8 mouse cellular contexts compared by ENCODE assay signal in genomic region chr7:3301628-3302555, GRCm38 (mm10). TPM values are rescaled to one million over a fixed set of nuclear protein-coding genes. Genes with fewer than 3 reads are reported as not detected.
A peak's percentile ranks its signal among the peaks of the same experiment; 100 is the strongest.
DNase-seq lines count a peak whose midpoint lies in the region; ATAC-seq and TF ChIP-seq lines count a peak whose summit lies in the region.

No protein-coding gene starts in this region.

- WGBS in heart, embryonic 12.5 days, result 4% methylated on average over 33 of the region's 33 CpGs
- 6% methylated on average over 33 of the region's 33 CpGs for WGBS in midbrain, embryonic 14.5 days

- H3K4me3 ChIP-seq in cortical plate, adult 2 months (ENCODE audit: insufficient read depth, low read length), result peak overlapping the region; percentile 1
- peak overlapping the region; percentile 40 for H3K4me3 ChIP-seq in heart, embryonic 12.5 days
- H3K4me3 ChIP-seq in midbrain, embryonic 14.5 days (replicated peaks; ENCODE audit: low read depth, low read length), result peak overlapping the region; percentile 40

- ATAC-seq in heart, embryonic 12.5 days (ENCODE audit: insufficient number of reproducible peaks, low FRiP score), result peak; percentile 35; the same call in 1 of the 2 replicates
- ATAC-seq in midbrain, embryonic 14.5 days (ENCODE audit: low FRiP score, low TSS enrichment), result no peak

- no peak for TF ChIP-seq CTCF in cortical plate, adult 2 months (IDR thresholded peaks at IDR 0.05; ENCODE audit: extremely low read depth, insufficient read depth, low read length)

- TF ChIP-seq POLR2A in cortical plate, adult 2 months (IDR thresholded peaks at IDR 0.05; ENCODE audit: extremely low read depth, insufficient read depth, low read length), result 0 out of 2 replicates have a peak, but pooled peaks have one; percentile 11

- H3K4me2 ChIP-seq in heart, embryonic 12.5 days, result peak overlapping the region; percentile 74
- H3K4me2 ChIP-seq in midbrain, embryonic 14.5 days (ENCODE audit: low read length), result peak overlapping the region; percentile 78

- peaks cover 30% of the 10 kb centered on the region for H3K36me3 ChIP-seq in heart, embryonic 12.5 days
- peaks cover 19% of the 10 kb centered on the region for H3K36me3 ChIP-seq in midbrain, embryonic 14.5 days (ENCODE audit: control insufficient read depth, insufficient read depth, low read length)

- DNase-seq in right cerebral cortex, adult 18-20 months, result peak; percentile 65
- DNase-seq in right cerebral cortex, postnatal 36 days (ENCODE audit: low spot score in 2 of 2), result no peak
- peak; percentile 24 to 47 for DNase-seq in kidney, postnatal 25 days
- peak; percentile 57 for DNase-seq in midbrain, embryonic 14.5 days
- DNase-seq in ovary, postnatal 10 days (ENCODE audit: low spot score), result no peak
- DNase-seq in adipocyte (ENCODE audit: low spot score), result no peak

- H3K27me3 ChIP-seq in heart, embryonic 12.5 days (replicated peaks), result peaks cover 27% of the 10 kb centered on the region
- H3K27me3 ChIP-seq in midbrain, embryonic 14.5 days (ENCODE audit: control insufficient read depth, insufficient read depth, low read length), result peaks cover 23% of the 10 kb centered on the region; the same call in 1 of the 2 replicates

- H3K4me1 ChIP-seq in cortical plate, adult 2 months (ENCODE audit: control insufficient read depth, insufficient read depth, low read length), result peaks cover 2% of the 10 kb centered on the region
- H3K4me1 ChIP-seq in heart, embryonic 12.5 days (replicated peaks), result peaks cover 64% of the 10 kb centered on the region
- peaks cover 27% of the 10 kb centered on the region for H3K4me1 ChIP-seq in midbrain, embryonic 14.5 days (ENCODE audit: control insufficient read depth, insufficient read depth, low read length)

- H3K9ac ChIP-seq in heart, embryonic 12.5 days, result peak overlapping the region; percentile 68
- 0 out of 2 replicates have a peak overlapping the region, but pooled peaks have one; percentile 29 for H3K9ac ChIP-seq in midbrain, embryonic 14.5 days (replicated peaks; ENCODE audit: low read length)

- H3K27ac ChIP-seq in cortical plate, adult 2 months (ENCODE audit: insufficient read depth, low read length), result peak overlapping the region; percentile 57; the same call in 1 of the 2 replicates
- H3K27ac ChIP-seq in heart, embryonic 12.5 days (ENCODE audit: poor library complexity, severe bottlenecking), result peak overlapping the region; percentile 34; the same call in 1 of the 2 replicates
- H3K27ac ChIP-seq in midbrain, embryonic 14.5 days (replicated peaks; ENCODE audit: low read depth, low read length), result no peak overlapping the region

- H3K9me3 ChIP-seq in heart, embryonic 12.5 days (replicated peaks), result no peaks in the 10 kb centered on the region
- H3K9me3 ChIP-seq in midbrain, embryonic 14.5 days (ENCODE audit: control insufficient read depth, low read length), result no peaks in the 10 kb centered on the region

RNA-seq across cellular contexts. Expression of gene Prkcg, which starts 12.9 kb away (rescaled TPM):
- polyA plus RNA-seq in cortical plate, adult 2 months (2012; rRNA removed), result 148 and 167 TPM in 2 replicates
- 0.14 and 0.19 TPM in 2 replicates for polyA plus RNA-seq in heart, embryonic 12.5 days (2016; fragmentation: Nextera tagmentation; extraction: Ambion mirVana)
- polyA plus RNA-seq in midbrain, embryonic 14.5 days (2014; fragmentation: Nextera tagmentation; extraction: Ambion mirVana), result 1.3 and 1.6 TPM in 2 replicates

RNA-seq across cellular contexts. Expression of gene Myadm, which starts 13.0 kb away (rescaled TPM):
- polyA plus RNA-seq in cortical plate, adult 2 months (2012; rRNA removed), result 70.8 and 76.1 TPM in 2 replicates
- 186 and 202 TPM in 2 replicates for polyA plus RNA-seq in heart, embryonic 12.5 days (2016; fragmentation: Nextera tagmentation; extraction: Ambion mirVana)
- polyA plus RNA-seq in midbrain, embryonic 14.5 days (2014; fragmentation: Nextera tagmentation; extraction: Ambion mirVana), result 23.0 and 30.1 TPM in 2 replicates

RNA-seq across cellular contexts. Expression of gene Cacng7, which starts 30.9 kb away (rescaled TPM):
- 207 and 214 TPM in 2 replicates for polyA plus RNA-seq in cortical plate, adult 2 months (2012; rRNA removed)
- polyA plus RNA-seq in heart, embryonic 12.5 days (2016; fragmentation: Nextera tagmentation; extraction: Ambion mirVana), result 0.17 and 0.32 TPM in 2 replicates
- 5.0 and 5.9 TPM in 2 replicates for polyA plus RNA-seq in midbrain, embryonic 14.5 days (2014; fragmentation: Nextera tagmentation; extraction: Ambion mirVana)

RNA-seq across cellular contexts. Expression of gene Nlrp12, which starts 52.4 kb away (rescaled TPM):
- 0.04 TPM in 1 of 2 replicates, not detected in the other for polyA plus RNA-seq in cortical plate, adult 2 months (2012; rRNA removed)
- not detected in 2 replicates for polyA plus RNA-seq in heart, embryonic 12.5 days (2016; fragmentation: Nextera tagmentation; extraction: Ambion mirVana)
- not detected in 2 replicates for polyA plus RNA-seq in midbrain, embryonic 14.5 days (2014; fragmentation: Nextera tagmentation; extraction: Ambion mirVana)

Comparison
In these comparisons a context has a peak if more than half of its experiments do, and no peak if none do; other contexts are left out.
1. DNase-seq: peak in right cerebral cortex, adult 18-20 months (single experiment), kidney, postnatal 25 days (2 of 2) and midbrain, embryonic 14.5 days (single experiment); none in right cerebral cortex, postnatal 36 days (0 of 2), ovary, postnatal 10 days (single experiment) and adipocyte (single experiment).
2. RNA of gene Prkcg, which starts 12.9 kb away (polyA plus RNA-seq): 148 to 167 TPM in cortical plate, adult 2 months; 1.3 to 1.6 TPM in midbrain, embryonic 14.5 days and 0.14 to 0.19 TPM in heart, embryonic 12.5 days; every median in the first group is over 10 times any median in the second.
3. RNA of gene Cacng7, which starts 30.9 kb away (polyA plus RNA-seq): 207 to 214 TPM in cortical plate, adult 2 months; 5.0 to 5.9 TPM in midbrain, embryonic 14.5 days and 0.17 to 0.32 TPM in heart, embryonic 12.5 days; every median in the first group is over 10 times any median in the second.
4. Peak in every context shown above with its lines, with median percentiles within 50 percentile points of each other: H3K4me3 ChIP-seq.